Mouse (Mus musculus) adrenal gland, adult (tissue): ENCODE data around the gene Nosip.
"Not testable (repeated sequence)": the region's sequence is repeated elsewhere in the genome, so short reads cannot be mapped to it uniquely, and the experiment has no call there.

ENCODE experiments used
- DNase-seq, 2 experiments: peaks; one replicate each; pipeline ENCODE4 v3.0.0; 2022 to 2023; ENCODE audit warnings: low spot score in 1 of 2; ENCODE audit not compliant: inconsistent age in 2 of 2

The Nosip gene

GRCm38 (mm10) chr7:45062239-45062835 lies at the start of gene Nosip, which contains the start of gene Prrg2:
Nosip (plus strand) TSS chr7:45062429.
Prrg2 (minus strand) TSS chr7:45062677.
- DNase-seq: peak; percentile 95 to 99

- DNase-seq: peak in 1 of 2 experiments; percentile 54
These were observed 49.4 kb upstream of the Nosip start for GRCm38 (mm10) chr7:45012824-45013223.

GRCm38 (mm10) chr7:45013366-45014095 lies 48.7 kb upstream of the Nosip start:
- DNase-seq: no peak

- no peak for DNase-seq
These were observed 48.2 kb upstream of the Nosip start for GRCm38 (mm10) chr7:45014096-45014451.

- DNase-seq: no peak
These were observed 46.8 kb upstream of the Nosip start for GRCm38 (mm10) chr7:45015344-45015956.

- peak; percentile 100 for DNase-seq
These were observed 46.1 kb upstream of the Nosip start, which contains the start of gene Scaf1 for GRCm38 (mm10) chr7:45015957-45016612. Scaf1 (minus strand) TSS chr7:45016363.

GRCm38 (mm10) chr7:45016761-45017160 lies 45.5 kb upstream of the Nosip start:
- no peak for DNase-seq

- DNase-seq: peak; percentile 96 to 98
These were observed 44.8 kb upstream of the Nosip start, which contains the start of gene Rras for GRCm38 (mm10) chr7:45017242-45018061. Rras (plus strand) TSS chr7:45017961.

- peak; percentile 81 to 90 for DNase-seq
These were observed 43.1 kb upstream of the Nosip start for GRCm38 (mm10) chr7:45019031-45019571.

- DNase-seq: peak in 1 of 2 experiments; percentile 50
These were observed 42.0 kb upstream of the Nosip start for GRCm38 (mm10) chr7:45020225-45020624.

GRCm38 (mm10) chr7:45023711-45024110 lies 38.5 kb upstream of the Nosip start:
- DNase-seq: not testable (repeated sequence)

- DNase-seq: peak in 1 of 2 experiments; percentile 74
These were observed 37.7 kb upstream of the Nosip start for GRCm38 (mm10) chr7:45024281-45025248.

GRCm38 (mm10) chr7:45025601-45026220 lies 36.5 kb upstream of the Nosip start:
- DNase-seq: peak; percentile 76 to 91

GRCm38 (mm10) chr7:45026256-45026655 lies 36.0 kb upstream of the Nosip start:
- no peak for DNase-seq

GRCm38 (mm10) chr7:45027761-45028160 lies 34.5 kb upstream of the Nosip start:
- no peak for DNase-seq

- DNase-seq: no peak
These were observed 33.9 kb upstream of the Nosip start for GRCm38 (mm10) chr7:45028351-45028750.

- DNase-seq: no peak
These were observed 32.2 kb upstream of the Nosip start for GRCm38 (mm10) chr7:45029995-45030394.

- DNase-seq: no peak
These were observed 31.4 kb upstream of the Nosip start for GRCm38 (mm10) chr7:45030857-45031256.
